Mouse (Mus musculus): ENCODE results near the gene Cpm.

DNA sequence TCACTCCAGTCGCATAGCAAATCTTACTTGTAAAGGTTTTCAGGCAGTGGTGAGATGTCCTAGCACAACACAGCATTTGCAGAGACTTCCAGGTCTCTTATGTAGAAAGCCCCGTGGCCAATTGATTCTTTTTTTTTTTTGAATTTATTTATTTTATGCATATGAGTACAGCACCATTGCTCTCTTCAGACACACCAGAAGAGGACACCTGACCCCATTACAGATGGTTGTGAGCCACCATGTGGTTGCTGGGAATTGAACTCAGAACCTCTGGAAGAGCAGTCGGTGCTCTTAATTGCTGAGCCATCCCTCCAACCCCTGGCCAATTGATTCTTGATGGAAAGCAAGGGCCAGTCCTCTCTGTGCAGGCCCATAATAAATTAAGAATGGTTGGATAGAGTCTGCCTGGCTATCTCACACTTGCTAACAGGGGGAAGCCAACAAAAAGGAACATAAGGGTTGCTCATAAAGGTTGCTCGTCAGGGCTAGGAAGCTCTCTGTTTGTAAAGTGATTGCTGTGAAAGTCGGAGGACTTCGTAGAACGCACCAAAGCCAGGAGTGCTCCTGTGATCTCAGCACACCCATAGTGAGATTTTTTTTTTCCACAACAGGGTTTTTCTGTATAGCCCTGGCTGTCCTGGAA lies 9.4 kb downstream of the Cpm start:
- no peak for TF ChIP-seq POLR2A (IDR thresholded peaks at IDR 0.05; ENCODE audit: low read depth, low read length)
- TF ChIP-seq UBTF (IDR thresholded peaks at IDR 0.05; ENCODE audit: low read depth, low read length) = no peak
- TF ChIP-seq NELFE (IDR thresholded peaks at IDR 0.05; ENCODE audit: low read depth, low read length) = no peak
- no peak for TF ChIP-seq E2F4 (IDR thresholded peaks at IDR 0.05; ENCODE audit: insufficient replicate concordance, low read depth, low read length)
- TF ChIP-seq MEF2A (IDR thresholded peaks at IDR 0.05; ENCODE audit: borderline replicate concordance, low read depth, low read length) = no peak
- no peak for TF ChIP-seq USF2 (conservative IDR thresholded peaks at IDR 0.05; ENCODE audit: low read depth, low read length)
- no peak for TF ChIP-seq NRF1 (IDR thresholded peaks at IDR 0.05; ENCODE audit: low read depth, low read length)
